Mouse (Mus musculus): ENCODE measurements around the gene Prss40.

DNA sequence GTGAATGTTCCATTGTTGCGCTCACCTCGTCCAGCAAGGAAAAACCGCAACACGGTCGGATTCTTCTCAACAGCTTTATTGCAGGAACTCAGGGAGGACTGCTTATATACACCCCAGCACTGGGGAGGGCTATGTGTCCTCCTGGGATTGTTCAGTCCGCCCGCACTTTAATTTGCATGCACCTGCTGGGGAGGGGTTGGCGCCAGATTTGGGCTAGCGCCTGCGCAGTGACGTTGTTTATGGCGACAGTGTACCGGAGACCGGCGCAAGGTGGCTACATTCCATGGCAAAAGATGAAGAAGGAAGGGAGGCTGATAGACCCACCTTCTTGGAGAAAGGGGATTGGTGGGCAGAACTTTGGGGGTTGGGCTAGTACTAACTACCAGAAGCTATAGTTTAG lies 39.3 kb upstream of the Prss40 start:
- TF ChIP-seq CTCF (IDR thresholded peaks at IDR 0.05; ENCODE audit: insufficient read depth, low read depth, low read length), result no peak
- TF ChIP-seq POLR2A (IDR thresholded peaks at IDR 0.05; ENCODE audit: insufficient read depth, low read depth, low read length), result no peak

Data from olfactory bulb, adult 2 months (tissue).